ENCODE assay signal across 15 mouse cellular contexts in genomic region chr10:116220336-116221118, GRCm38 (mm10). TPM values are rescaled to one million over a fixed set of nuclear protein-coding genes. Genes with fewer than 3 reads are reported as not detected.
DNase-seq lines count a peak whose midpoint lies in the region; ATAC-seq and TF ChIP-seq lines count a peak whose summit lies in the region.
"Had no signal": no experiment of that assay in that cellular context is flagged by ENCODE, and none has a peak within 500 bp of the region (broad histone marks: within the 10 kb centered on the region; RNA-seq: fewer than 3 reads in every experiment).

No protein-coding gene starts in this region.

- intact Hi-C loops in heart, postnatal 10 days (cut with DNase I) = no loop called here

- H3K4me2 ChIP-seq in heart, postnatal 0 days (ENCODE audit: low read depth, low read length) = no peak overlapping the region
- no peak overlapping the region for H3K4me2 ChIP-seq in lung, postnatal 0 days (replicated peaks; ENCODE audit: low read depth, low read length)
- H3K4me2 ChIP-seq in forebrain, embryonic 12.5 days = no peak overlapping the region
- H3K4me2 ChIP-seq: heart, embryonic 11.5 days; hindbrain, embryonic 12.5 days; midbrain, embryonic 12.5 days had no signal

- no peaks in the 10 kb centered on the region for H3K27me3 ChIP-seq in heart, postnatal 0 days (ENCODE audit: control insufficient read depth, insufficient read depth, low read length)
- H3K27me3 ChIP-seq in lung, postnatal 0 days (replicated peaks; ENCODE audit: insufficient read depth, low read length) = no peaks in the 10 kb centered on the region
- H3K27me3 ChIP-seq in forebrain, embryonic 12.5 days = no peaks in the 10 kb centered on the region
- H3K27me3 ChIP-seq: hindbrain, embryonic 12.5 days; midbrain, embryonic 12.5 days had no signal

- no peaks in the 10 kb centered on the region for H3K9me3 ChIP-seq in heart, postnatal 0 days (replicated peaks; ENCODE audit: control insufficient read depth, low read length)
- no peaks in the 10 kb centered on the region for H3K9me3 ChIP-seq in lung, postnatal 0 days (ENCODE audit: low read length)
- no peaks in the 10 kb centered on the region for H3K9me3 ChIP-seq in forebrain, embryonic 12.5 days
- H3K9me3 ChIP-seq: hindbrain, embryonic 12.5 days; midbrain, embryonic 12.5 days had no signal

- H3K9ac ChIP-seq in heart, postnatal 0 days (replicated peaks; ENCODE audit: low read depth, low read length) = no peak overlapping the region
- no peak overlapping the region for H3K9ac ChIP-seq in lung, postnatal 0 days (replicated peaks; ENCODE audit: low read depth)
- H3K9ac ChIP-seq in forebrain, embryonic 12.5 days = no peak overlapping the region
- H3K9ac ChIP-seq: hindbrain, embryonic 12.5 days; liver, embryonic 14.5 days; midbrain, embryonic 12.5 days had no signal

- no peak overlapping the region for H3K4me3 ChIP-seq in heart, postnatal 0 days (ENCODE audit: low read depth, low read length)
- H3K4me3 ChIP-seq in lung, postnatal 0 days (ENCODE audit: low read depth, low read length) = no peak overlapping the region
- H3K4me3 ChIP-seq in forebrain, embryonic 12.5 days (replicated peaks) = no peak overlapping the region
- H3K4me3 ChIP-seq: erythroblast, embryonic 14.5 days; hindbrain, embryonic 12.5 days; midbrain, embryonic 12.5 days had no signal

- peak overlapping the region; percentile 13; the same call in 1 of the 2 replicates for H3K27ac ChIP-seq in heart, postnatal 0 days (ENCODE audit: low read depth)
- no peak overlapping the region for H3K27ac ChIP-seq in lung, postnatal 0 days (ENCODE audit: low read length)
- no peak overlapping the region for H3K27ac ChIP-seq in forebrain, embryonic 12.5 days
- H3K27ac ChIP-seq: hindbrain, embryonic 12.5 days; liver, embryonic 14.5 days; midbrain, embryonic 12.5 days had no signal

- no peak for TF ChIP-seq CTCF in heart, postnatal 0 days (IDR thresholded peaks at IDR 0.05; ENCODE audit: low read depth)
- TF ChIP-seq CTCF in lung, postnatal 0 days (IDR thresholded peaks at IDR 0.05) = 0 out of 2 replicates have a peak, but pooled peaks have one; percentile 7

- TF ChIP-seq EP300 in heart, postnatal 0 days (IDR thresholded peaks at IDR 0.05; ENCODE audit: low read depth) = no peak
- no peak; the same call in 1 of the 2 replicates for TF ChIP-seq EP300 in lung, postnatal 0 days (IDR thresholded peaks at IDR 0.05)

- no peak for DNase-seq in heart, postnatal 0 days (ENCODE audit: low spot score)
- DNase-seq in heart, postnatal 10 days = no peak
- DNase-seq in adrenal gland, postnatal 14 days = peak; percentile 29
- DNase-seq in kidney, adult 9 months = peak; percentile 86
- peak; percentile 61 for DNase-seq in lung, postnatal 0 days (ENCODE audit: low spot score)
- DNase-seq in urinary bladder, postnatal 4 days (ENCODE audit: low spot score in 2 of 2) = no peak
- DNase-seq in layer of hippocampus, postnatal 14 days (ENCODE audit: low spot score in 2 of 2) = no peak
- DNase-seq: cerebellum, adult 2 months had no signal

- no peaks in the 10 kb centered on the region for H3K4me1 ChIP-seq in heart, postnatal 0 days (ENCODE audit: control insufficient read depth, insufficient read depth)
- no peaks in the 10 kb centered on the region for H3K4me1 ChIP-seq in lung, postnatal 0 days (ENCODE audit: insufficient read depth, low read depth, low read length)
- H3K4me1 ChIP-seq in forebrain, embryonic 12.5 days = no peaks in the 10 kb centered on the region
- H3K4me1 ChIP-seq: hindbrain, embryonic 12.5 days; midbrain, embryonic 12.5 days had no signal

- 70% methylated on average over 12 of the region's 12 CpGs for WGBS in heart, postnatal 0 days
- WGBS in lung, postnatal 0 days = 47% methylated on average over 12 of the region's 12 CpGs
- 89% methylated on average over 12 of the region's 12 CpGs for WGBS in forebrain, embryonic 12.5 days

- ATAC-seq in heart, postnatal 0 days (ENCODE audit: insufficient read depth, low read depth) = no peak
- peak; percentile 83 for ATAC-seq in lung, postnatal 0 days
- no peak for ATAC-seq in forebrain, embryonic 12.5 days (ENCODE audit: low FRiP score)
- ATAC-seq: CD4-positive, CD25-positive, alpha-beta regulatory T cell, adult 4 months had no signal

- no peaks in the 10 kb centered on the region for H3K36me3 ChIP-seq in heart, postnatal 0 days (replicated peaks; ENCODE audit: control insufficient read depth, insufficient read depth, low read length)
- H3K36me3 ChIP-seq in lung, postnatal 0 days (ENCODE audit: insufficient read depth, low read length) = no peaks in the 10 kb centered on the region
- H3K36me3 ChIP-seq in forebrain, embryonic 12.5 days (replicated peaks) = no peaks in the 10 kb centered on the region
- H3K36me3 ChIP-seq: hindbrain, embryonic 12.5 days; midbrain, embryonic 12.5 days had no signal

RNA-seq across cellular contexts. Expression of gene Ptprb, which starts 54.8 kb away (rescaled TPM):
- total RNA-seq in heart, postnatal 0 days (2014; rRNA removed; ENCODE audit: low replicate concordance) = 22.3 and 24.5 TPM in 2 replicates
- polyA plus RNA-seq in heart, postnatal 0 days (2015; fragmentation: Nextera tagmentation; extraction: Ambion mirVana) = 6.2 and 6.9 TPM in 2 replicates
- 10 to 100 TPM; 86.4 to 93.2 TPM for total RNA-seq in heart, postnatal 10 days (2021)
- 62.5 and 64.6 TPM in 2 replicates for total RNA-seq in adrenal gland, postnatal 14 days (2021)
- 25.0 and 28.8 TPM in 2 replicates for polyA plus RNA-seq in lung, postnatal 0 days (2015; fragmentation: Nextera tagmentation; extraction: Ambion mirVana)
- polyA plus RNA-seq in forebrain, embryonic 12.5 days (2016; fragmentation: Nextera tagmentation; extraction: Ambion mirVana) = 2.8 and 2.9 TPM in 2 replicates
- 10 to 100 TPM; 25.6 to 26.0 TPM for total RNA-seq in layer of hippocampus, postnatal 14 days (2021)
- polyA plus RNA-seq: CD4-positive, CD25-positive, alpha-beta regulatory T cell, adult 4 months had no signal

Comparison
In these comparisons a context has a peak if more than half of its experiments do, and no peak if none do; other contexts are left out.
1. DNase-seq: peak in adrenal gland, postnatal 14 days (single experiment), kidney, adult 9 months (single experiment) and lung, postnatal 0 days (single experiment); none in heart, postnatal 0 days (single experiment), heart, postnatal 10 days (0 of 2), urinary bladder, postnatal 4 days (0 of 2) and layer of hippocampus, postnatal 14 days (0 of 2).